Mouse (Mus musculus) heart, postnatal 0 days (tissue): ENCODE results near the gene Rnasel.

Source experiments
- CTCF ChIP-seq: IDR thresholded peaks from 2 replicates; pipeline ENCODE4 v1.5.1; 2016; ENCODE audit warnings: antibody characterized with exemption, control low read depth, low read depth
- EP300 ChIP-seq: IDR thresholded peaks from 2 replicates; pipeline ENCODE4 v1.6.1; 2016; ENCODE audit warnings: antibody characterized with exemption, low read depth

- TF ChIP-seq EP300 (no peak), CTCF (no peak)
Observed at GRCm38 (mm10) chr1:153736096-153736495, 13.1 kb upstream of the Rnasel start.
